ENCODE assay signal across 10 mouse cellular contexts in genomic region chr4:57258159-57259035, GRCm38 (mm10). TPM values are rescaled to one million over a fixed set of nuclear protein-coding genes. Genes with fewer than 3 reads are reported as not detected.
DNase-seq lines count a peak whose midpoint lies in the region; ATAC-seq and TF ChIP-seq lines count a peak whose summit lies in the region.
"Had no signal": no experiment of that assay in that cellular context is flagged by ENCODE, and none has a peak within 500 bp of the region (broad histone marks: within the 10 kb centered on the region; RNA-seq: fewer than 3 reads in every experiment).

No protein-coding gene starts in this region.

- H3K36me3 ChIP-seq in kidney, embryonic 15.5 days: peaks cover 10% of the 10 kb centered on the region; the same call in 1 of the 2 replicates
- H3K36me3 ChIP-seq in kidney, adult 2 months (ENCODE audit: control insufficient read depth, insufficient read depth, low read length): no peaks in the 10 kb centered on the region
- no peaks in the 10 kb centered on the region for H3K36me3 ChIP-seq in embryonic facial prominence, embryonic 11.5 days (replicated peaks; ENCODE audit: control insufficient read depth, insufficient read depth, low read depth, low read length)
- H3K36me3 ChIP-seq in hindbrain, embryonic 14.5 days (replicated peaks; ENCODE audit: control insufficient read depth, insufficient read depth): no peaks in the 10 kb centered on the region
- H3K36me3 ChIP-seq in midbrain, embryonic 16.5 days (ENCODE audit: control insufficient read depth, insufficient read depth, low read length): no peaks in the 10 kb centered on the region

- WGBS in kidney, embryonic 15.5 days: 34% methylated on average over 14 of the region's 14 CpGs
- 69% methylated on average over 14 of the region's 14 CpGs for WGBS in kidney, adult 2 months
- 31% methylated on average over 14 of the region's 14 CpGs for WGBS in embryonic facial prominence, embryonic 11.5 days
- WGBS in hindbrain, embryonic 14.5 days: 35% methylated on average over 14 of the region's 14 CpGs
- 23% methylated on average over 14 of the region's 14 CpGs for WGBS in midbrain, embryonic 16.5 days

- DNase-seq in kidney, adult 2 months: no peak
- peak; percentile 62 for DNase-seq in embryonic facial prominence, embryonic 11.5 days (ENCODE audit: low spot score)
- no peak for DNase-seq in hindbrain, embryonic 14.5 days (ENCODE audit: low spot score)
- no peak for DNase-seq in thymus, postnatal 36 days
- no peak for DNase-seq in frontal cortex, postnatal 14 days (ENCODE audit: low spot score in 2 of 2)
- DNase-seq: lung, adult 2 months had no signal

- H3K27me3 ChIP-seq in kidney, embryonic 15.5 days: no peaks in the 10 kb centered on the region
- H3K27me3 ChIP-seq in kidney, adult 2 months (replicated peaks; ENCODE audit: control insufficient read depth, insufficient read depth, low read length): no peaks in the 10 kb centered on the region
- H3K27me3 ChIP-seq in embryonic facial prominence, embryonic 11.5 days (ENCODE audit: control insufficient read depth, insufficient read depth, low read length): no peaks in the 10 kb centered on the region
- H3K27me3 ChIP-seq in hindbrain, embryonic 14.5 days (ENCODE audit: control insufficient read depth, insufficient read depth, low read length): no peaks in the 10 kb centered on the region
- no peaks in the 10 kb centered on the region for H3K27me3 ChIP-seq in midbrain, embryonic 16.5 days (ENCODE audit: control insufficient read depth, insufficient read depth, low read depth, low read length)

- no peaks in the 10 kb centered on the region for H3K9me3 ChIP-seq in kidney, embryonic 15.5 days (replicated peaks)
- H3K9me3 ChIP-seq in embryonic facial prominence, embryonic 11.5 days (replicated peaks; ENCODE audit: control insufficient read depth, low read length): no peaks in the 10 kb centered on the region
- no peaks in the 10 kb centered on the region for H3K9me3 ChIP-seq in hindbrain, embryonic 14.5 days (ENCODE audit: control insufficient read depth, low read length)
- no peaks in the 10 kb centered on the region for H3K9me3 ChIP-seq in midbrain, embryonic 16.5 days (replicated peaks; ENCODE audit: control insufficient read depth, low read length, poor library complexity, severe bottlenecking)

- H3K9ac ChIP-seq in kidney, embryonic 15.5 days: no peak overlapping the region
- H3K9ac ChIP-seq in embryonic facial prominence, embryonic 11.5 days (replicated peaks; ENCODE audit: low read length): no peak overlapping the region; the same call in 1 of the 2 replicates
- H3K9ac ChIP-seq in hindbrain, embryonic 14.5 days: no peak overlapping the region
- H3K9ac ChIP-seq in midbrain, embryonic 16.5 days (ENCODE audit: low read depth, low read length): no peak overlapping the region; the same call in 1 of the 2 replicates

- TF ChIP-seq POLR2A in kidney, adult 2 months (IDR thresholded peaks at IDR 0.05; ENCODE audit: low read depth, low read length): no peak

- no peak for TF ChIP-seq CTCF in kidney, adult 2 months (conservative IDR thresholded peaks at IDR 0.05; ENCODE audit: insufficient read depth, insufficient read length, low read depth, low read length)

- no peak overlapping the region for H3K4me2 ChIP-seq in kidney, embryonic 15.5 days
- no peak overlapping the region for H3K4me2 ChIP-seq in embryonic facial prominence, embryonic 11.5 days (ENCODE audit: low read depth, low read length)
- no peak overlapping the region for H3K4me2 ChIP-seq in hindbrain, embryonic 14.5 days (replicated peaks)
- no peak overlapping the region for H3K4me2 ChIP-seq in midbrain, embryonic 16.5 days (ENCODE audit: low read length)

- H3K4me1 ChIP-seq in kidney, embryonic 15.5 days: peaks cover 20% of the 10 kb centered on the region
- no peaks in the 10 kb centered on the region for H3K4me1 ChIP-seq in kidney, adult 2 months (ENCODE audit: control insufficient read depth, insufficient read depth, low read length)
- peaks cover 6% of the 10 kb centered on the region for H3K4me1 ChIP-seq in embryonic facial prominence, embryonic 11.5 days (ENCODE audit: control insufficient read depth, insufficient read depth, low read length)
- H3K4me1 ChIP-seq in hindbrain, embryonic 14.5 days (replicated peaks; ENCODE audit: control insufficient read depth, insufficient read depth, low read length): peaks cover 11% of the 10 kb centered on the region; the same call in 1 of the 2 replicates
- peaks cover 12% of the 10 kb centered on the region for H3K4me1 ChIP-seq in midbrain, embryonic 16.5 days (ENCODE audit: control insufficient read depth, insufficient read depth, low read length)

- H3K27ac ChIP-seq in kidney, embryonic 15.5 days: peak overlapping the region; percentile 7; the same call in 1 of the 2 replicates
- H3K27ac ChIP-seq in kidney, adult 2 months (ENCODE audit: insufficient read depth, low read depth, low read length): no peak overlapping the region
- H3K27ac ChIP-seq in embryonic facial prominence, embryonic 11.5 days (replicated peaks; ENCODE audit: low read depth, low read length): no peak overlapping the region
- peak overlapping the region; percentile 15; the same call in 1 of the 2 replicates for H3K27ac ChIP-seq in hindbrain, embryonic 14.5 days
- H3K27ac ChIP-seq in midbrain, embryonic 16.5 days (ENCODE audit: low read length): peak overlapping the region; percentile 40

- H3K4me3 ChIP-seq in kidney, embryonic 15.5 days (replicated peaks): no peak overlapping the region
- no peak overlapping the region for H3K4me3 ChIP-seq in kidney, adult 2 months (ENCODE audit: insufficient read depth, low read depth, low read length)
- H3K4me3 ChIP-seq in embryonic facial prominence, embryonic 11.5 days (ENCODE audit: low read depth, low read length): no peak overlapping the region
- H3K4me3 ChIP-seq in hindbrain, embryonic 14.5 days (replicated peaks; ENCODE audit: low read length): no peak overlapping the region
- no peak overlapping the region for H3K4me3 ChIP-seq in midbrain, embryonic 16.5 days (ENCODE audit: low read depth, low read length)

- ATAC-seq in kidney, embryonic 15.5 days (replicated peaks; ENCODE audit: low FRiP score): 0 out of 2 replicates have a peak, but pooled peaks have one; percentile 35
- ATAC-seq in embryonic facial prominence, embryonic 11.5 days (replicated peaks; ENCODE audit: insufficient number of reproducible peaks, low FRiP score, low TSS enrichment, low read depth): no peak
- no peak; the same call in 1 of the 2 replicates for ATAC-seq in hindbrain, embryonic 14.5 days (ENCODE audit: low FRiP score)
- ATAC-seq in midbrain, embryonic 16.5 days: peak; percentile 57
- ATAC-seq in inflammation-experienced regulatory T-cells, adult 6 months: no peak
- ATAC-seq: intestine, postnatal 0 days had no signal

RNA-seq across cellular contexts. Expression of gene Ptpn3, which starts 43.2 kb away (rescaled TPM):
- polyA plus RNA-seq in kidney, embryonic 15.5 days (2015; fragmentation: Nextera tagmentation; extraction: Ambion mirVana): 8.3 and 9.7 TPM in 2 replicates
- 17.7 and 18.1 TPM in 2 replicates for polyA plus RNA-seq in kidney, adult 2 months (2012; rRNA removed)
- 1.9 and 2.5 TPM in 2 replicates for polyA plus RNA-seq in embryonic facial prominence, embryonic 11.5 days (2014; fragmentation: Nextera tagmentation; extraction: Ambion mirVana)
- 4.6 and 5.5 TPM in 2 replicates for polyA plus RNA-seq in hindbrain, embryonic 14.5 days (2014; fragmentation: Nextera tagmentation; extraction: Ambion mirVana)
- 2.3 and 3.0 TPM in 2 replicates for polyA plus RNA-seq in midbrain, embryonic 16.5 days (2015; fragmentation: Nextera tagmentation; extraction: Ambion mirVana)
- 1 to 10 TPM in 2 of 3 experiments, under 1 TPM in 1; 0.98 to 3.4 (median 2.8) TPM for polyA plus RNA-seq in inflammation-experienced regulatory T-cells, adult 6 months (2017; shearing (Covaris generic))

Comparison
In these comparisons a context has a peak if more than half of its experiments do, and no peak if none do; other contexts are left out.
1. H3K27ac ChIP-seq: peak in kidney, embryonic 15.5 days (single experiment), hindbrain, embryonic 14.5 days (single experiment) and midbrain, embryonic 16.5 days (single experiment); none in kidney, adult 2 months (single experiment) and embryonic facial prominence, embryonic 11.5 days (single experiment).
2. ATAC-seq: peak in kidney, embryonic 15.5 days (single experiment) and midbrain, embryonic 16.5 days (single experiment); none in embryonic facial prominence, embryonic 11.5 days (single experiment), hindbrain, embryonic 14.5 days (single experiment) and inflammation-experienced regulatory T-cells, adult 6 months (single experiment).